Mouse (Mus musculus) erythroblast, embryonic 14.5 days (primary cell): ENCODE data around the gene Fam129c. TPM values are rescaled to one million over a fixed set of nuclear protein-coding genes. Genes with fewer than 3 reads are reported as not detected.

Source experiments
- H3K27me3 ChIP-seq: 2 replicates; pipeline ENCODE4 v1.6.1; 2012; ENCODE audit warnings: inconsistent platforms; ENCODE audit not compliant: control insufficient read depth
- H3K36me3 ChIP-seq: 2 replicates; pipeline ENCODE4 v1.6.1; 2012; ENCODE audit warnings: mild to moderate bottlenecking, inconsistent platforms; ENCODE audit not compliant: control insufficient read depth
- H3K4me1 ChIP-seq: 2 replicates; pipeline ENCODE4 v1.6.1; 2012; ENCODE audit warnings: inconsistent platforms; ENCODE audit not compliant: control insufficient read depth
- H3K4me3 ChIP-seq: replicated peaks from 2 replicates; pipeline ENCODE3; 2012; ENCODE audit warnings: moderate library complexity, mild to moderate bottlenecking, inconsistent platforms
- H3K9me3 ChIP-seq: 2 replicates; pipeline ENCODE4 v1.6.1; 2012; ENCODE audit warnings: low read length, inconsistent platforms, mixed read lengths; ENCODE audit not compliant: control insufficient read depth
- GATA1 ChIP-seq: IDR thresholded peaks from 2 replicates; pipeline ENCODE4 v1.6.1; 2012; ENCODE audit warnings: low read length, inconsistent platforms, mixed read lengths
- TAL1 ChIP-seq: IDR thresholded peaks from 3 replicates; pipeline ENCODE4 v1.6.1; 2012; ENCODE audit warnings: low read length, inconsistent platforms, mixed read lengths
- polyA plus RNA-seq: library from polyadenylated mRNA; stranded (reverse); fragments of >175 nt; gene quantifications from 2 replicates; pipeline ENCODE4 v1.2.3, GENCODE M21; 2012

Gene Fam129c
- polyA plus RNA-seq, 1 experiment: 0.13 TPM

- TF ChIP-seq TAL1 (no peak), GATA1 (no peak)
- peaks cover 8% of the 10 kb centered on the region for H3K9me3 ChIP-seq
- H3K36me3 ChIP-seq: no peaks in the 10 kb centered on the region
- peaks cover 81% of the 10 kb centered on the region for H3K27me3 ChIP-seq
- H3K4me3 ChIP-seq: no peak overlapping the region
- peaks cover 42% of the 10 kb centered on the region for H3K4me1 ChIP-seq
These were observed 35.7 kb downstream of the Fam129c start for GRCm38 (mm10) chr8:71633164-71633563.

DNA sequence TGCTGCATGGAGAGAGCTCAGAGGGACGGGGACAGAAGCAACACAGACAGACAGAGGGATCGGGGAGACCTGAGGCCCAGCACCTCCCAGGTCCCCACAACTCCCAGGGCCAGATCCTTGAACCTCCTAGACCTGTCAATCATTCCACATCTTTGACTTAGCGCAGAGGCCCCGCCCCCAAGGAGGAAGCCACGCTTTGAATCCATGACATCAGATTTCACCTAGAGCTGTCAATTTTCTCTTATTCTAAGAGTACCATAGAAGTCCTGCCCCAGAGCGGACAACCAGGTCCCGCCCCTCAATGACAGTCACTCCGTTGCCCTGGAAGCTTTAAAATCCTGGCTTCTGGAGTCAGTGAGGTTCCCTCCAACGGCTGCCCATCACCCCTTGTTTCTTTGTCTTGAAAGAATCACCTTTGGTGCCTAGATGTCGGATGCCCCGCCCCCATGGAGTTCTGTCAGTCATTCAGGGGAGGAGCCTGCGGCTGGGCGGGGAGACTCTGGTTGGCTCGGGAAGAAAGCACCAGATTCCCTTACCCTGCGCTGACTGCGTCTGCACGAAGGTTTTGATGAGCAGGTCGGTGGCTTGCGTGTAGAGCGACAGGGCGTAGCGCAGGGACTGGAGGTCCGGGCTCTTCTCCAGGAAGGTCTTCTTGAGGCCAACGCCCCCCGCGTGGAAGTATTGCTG is 36.7 kb downstream of the Fam129c start:
- peaks cover 73% of the 10 kb centered on the region for H3K27me3 ChIP-seq
- H3K4me1 ChIP-seq: peaks cover 37% of the 10 kb centered on the region
- TF ChIP-seq TAL1 (no peak), GATA1 (no peak)
- H3K4me3 ChIP-seq: no peak overlapping the region
- no peaks in the 10 kb centered on the region for H3K36me3 ChIP-seq
- H3K9me3 ChIP-seq: peaks cover 8% of the 10 kb centered on the region

- TF ChIP-seq TAL1: no peak
- TF ChIP-seq GATA1: no peak
- Histone ChIP-seq H3K4me1 (peaks cover 26% of the 10 kb centered on the region), H3K36me3 (no peaks in the 10 kb centered on the region), H3K4me3 (no peak overlapping the region), H3K9me3 (no peaks in the 10 kb centered on the region; the same call in 1 of the 2 replicates), H3K27me3 (peaks cover 45% of the 10 kb centered on the region)
These were observed 40.0 kb downstream of the Fam129c start for GRCm38 (mm10) chr8:71637149-71638095.

DNA sequence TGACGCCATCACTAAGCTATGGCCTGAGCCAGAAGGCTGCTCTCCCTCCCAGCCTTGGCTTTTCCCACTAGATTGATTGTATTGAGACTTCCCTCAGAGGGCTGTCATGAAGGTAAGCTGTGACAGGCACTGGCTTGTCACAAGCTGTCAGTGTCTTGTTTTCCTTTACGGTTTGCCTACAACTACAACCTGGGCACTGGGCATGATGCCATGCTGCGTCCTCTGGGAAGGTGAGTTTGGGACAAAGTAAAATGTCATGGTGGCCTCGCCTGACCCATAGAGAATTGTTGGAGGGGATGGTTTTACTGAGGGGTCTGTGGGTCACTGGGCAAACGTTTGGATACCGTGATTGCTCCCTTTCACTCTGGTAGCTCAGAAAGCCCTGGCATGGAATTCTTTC is 40.9 kb downstream of the Fam129c start:
- no peak for TF ChIP-seq TAL1
- no peak for TF ChIP-seq GATA1
- no peaks in the 10 kb centered on the region for H3K9me3 ChIP-seq
- H3K4me3 ChIP-seq: no peak overlapping the region
- H3K27me3 ChIP-seq: peaks cover 36% of the 10 kb centered on the region
- peaks cover 18% of the 10 kb centered on the region for H3K4me1 ChIP-seq
- no peaks in the 10 kb centered on the region for H3K36me3 ChIP-seq

DNA sequence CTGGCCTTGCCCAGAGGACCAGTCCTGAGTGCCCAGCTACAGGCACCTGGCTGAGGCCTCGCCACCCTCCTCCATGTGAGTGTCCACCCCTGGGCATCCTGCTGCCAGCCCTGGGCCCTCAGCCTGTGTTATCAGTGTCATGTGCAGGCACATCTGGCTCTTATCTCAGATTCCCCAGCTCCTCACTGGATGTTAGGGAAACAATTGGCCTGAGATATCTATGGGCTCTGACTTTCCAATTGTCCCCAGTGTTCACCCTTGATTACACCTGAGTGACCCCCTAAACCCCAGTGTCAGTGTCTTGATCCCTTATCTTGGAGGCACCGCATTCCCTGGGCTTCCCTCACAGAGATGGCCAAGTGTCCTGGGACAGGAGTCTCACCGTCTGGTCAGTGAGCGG is 41.9 kb downstream of the Fam129c start:
- H3K27me3 ChIP-seq: peaks cover 26% of the 10 kb centered on the region
- no peaks in the 10 kb centered on the region for H3K36me3 ChIP-seq
- peaks cover 9% of the 10 kb centered on the region for H3K4me1 ChIP-seq
- H3K4me3 ChIP-seq: no peak overlapping the region
- TF ChIP-seq TAL1 (no peak), GATA1 (no peak)
- no peaks in the 10 kb centered on the region for H3K9me3 ChIP-seq

DNA sequence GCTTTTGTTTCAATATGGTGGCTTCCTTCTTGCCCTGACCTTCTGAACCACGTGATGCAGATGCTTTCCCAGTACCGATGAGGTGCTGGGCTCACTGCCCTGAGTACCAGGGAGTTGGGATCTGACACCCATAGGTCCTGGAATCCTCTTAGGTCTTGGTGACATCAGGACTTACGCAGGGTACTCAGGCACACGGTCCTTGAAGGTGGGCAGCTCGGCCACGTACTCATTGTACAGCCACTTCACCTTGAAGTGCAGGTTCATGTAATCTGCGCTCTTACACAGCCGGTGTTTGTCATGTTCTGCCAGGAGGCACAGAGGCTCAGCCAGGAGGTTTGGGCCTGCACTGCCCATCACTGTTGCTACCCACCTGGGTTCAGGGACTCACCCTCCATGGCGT is 48.1 kb downstream of the Fam129c start:
- TF ChIP-seq GATA1 (no peak), TAL1 (no peak)
- H3K4me3 ChIP-seq: no peak overlapping the region
- H3K9me3 ChIP-seq: no peaks in the 10 kb centered on the region
- H3K27me3 ChIP-seq: 0 out of 2 replicates have a peak, but pooled peaks cover 2% of the 10 kb centered on the region
- no peaks in the 10 kb centered on the region for H3K4me1 ChIP-seq
- H3K36me3 ChIP-seq: no peaks in the 10 kb centered on the region

GRCm38 (mm10) chr8:71654600-71654999 is 57.2 kb downstream of the Fam129c start:
- H3K36me3 ChIP-seq: no peaks in the 10 kb centered on the region
- no peak overlapping the region for H3K4me3 ChIP-seq
- TF ChIP-seq TAL1 (no peak), GATA1 (no peak)
- H3K27me3 ChIP-seq: peaks cover 52% of the 10 kb centered on the region
- H3K4me1 ChIP-seq: peaks cover 16% of the 10 kb centered on the region
- H3K9me3 ChIP-seq: no peaks in the 10 kb centered on the region

Other genes starting within 250 kb of the Fam129c start
- 16.3 and 17.0 TPM in 2 replicates for gene Use1, start 230.8 kb upstream of the Fam129c start, polyA plus RNA-seq
- 6.6 and 7.5 TPM in 2 replicates for gene Ocel1, start 226.3 kb upstream of the Fam129c start, polyA plus RNA-seq
- 0.41 and 0.60 TPM in 2 replicates for gene Nr2f6, start 215.7 kb upstream of the Fam129c start, polyA plus RNA-seq
- 0.03 and 0.10 TPM in 2 replicates for gene Ushbp1, start 201.8 kb upstream of the Fam129c start, polyA plus RNA-seq
- gene Babam1, start 200.8 kb upstream of the Fam129c start, polyA plus RNA-seq: 15.4 and 18.1 TPM in 2 replicates
- gene Ankle1, start 191.6 kb upstream of the Fam129c start, polyA plus RNA-seq: 17.4 and 17.5 TPM in 2 replicates
- gene Abhd8, start 134.0 kb upstream of the Fam129c start, polyA plus RNA-seq: 3.9 and 4.7 TPM in 2 replicates
- gene Mrpl34, start 132.7 kb upstream of the Fam129c start, polyA plus RNA-seq: 18.9 and 20.4 TPM in 2 replicates
- 41.0 and 42.3 TPM in 2 replicates for gene Dda1, start 128.4 kb upstream of the Fam129c start, polyA plus RNA-seq
- gene Ano8, start 111.7 kb upstream of the Fam129c start, polyA plus RNA-seq: 0.09 and 0.20 TPM in 2 replicates
- gene Gtpbp3, start 109.5 kb upstream of the Fam129c start, polyA plus RNA-seq: 1.2 and 1.4 TPM in 2 replicates
- 0.18 and 0.30 TPM in 2 replicates for gene Plvap, start 85.9 kb upstream of the Fam129c start, polyA plus RNA-seq
- gene Ccdc194, start 71.9 kb upstream of the Fam129c start, polyA plus RNA-seq: 0.02 TPM in 1 of 2 replicates, not detected in the other
- gene Bst2, start 60.2 kb upstream of the Fam129c start, polyA plus RNA-seq: 0.21 and 0.72 TPM in 2 replicates
- 2.9 and 3.6 TPM in 2 replicates for gene Mvb12a, start 54.7 kb upstream of the Fam129c start, polyA plus RNA-seq
- gene Tmem221, start 38.8 kb upstream of the Fam129c start, polyA plus RNA-seq: not detected in 2 replicates
- not detected in 2 replicates for gene Nxnl1, start 31.0 kb upstream of the Fam129c start, polyA plus RNA-seq
- gene Slc27a1, start 28.8 kb upstream of the Fam129c start, polyA plus RNA-seq: 0.02 and 0.03 TPM in 2 replicates
- 12.5 and 16.2 TPM in 2 replicates for gene Pgls, start 5.5 kb upstream of the Fam129c start, polyA plus RNA-seq
- gene Colgalt1, start 13.3 kb downstream of the Fam129c start, polyA plus RNA-seq: 0.41 and 0.72 TPM in 2 replicates
- gene Unc13a, start 74.1 kb downstream of the Fam129c start, polyA plus RNA-seq: 0.01 TPM in 1 of 2 replicates, not detected in the other
- gene Jak3, start 78.6 kb downstream of the Fam129c start, polyA plus RNA-seq: 1.5 TPM in 2 replicates
- gene Insl3, start 91.6 kb downstream of the Fam129c start, polyA plus RNA-seq: 0.36 and 0.75 TPM in 2 replicates
- gene B3gnt3, start 104.1 kb downstream of the Fam129c start, polyA plus RNA-seq: 3.4 and 3.7 TPM in 2 replicates
- gene Fcho1, start 128.1 kb downstream of the Fam129c start, polyA plus RNA-seq: 14.2 and 14.6 TPM in 2 replicates